Mouse (Mus musculus): ENCODE measurements around the gene Prss56.

Prss56 gene

GRCm38 (mm10) chr1:87184751-87185139, 1.6 kb downstream of the Prss56 start:
- DNase-seq (ENCODE audit: extremely low spot score, low read depth, low spot score), result no peak

DNA sequence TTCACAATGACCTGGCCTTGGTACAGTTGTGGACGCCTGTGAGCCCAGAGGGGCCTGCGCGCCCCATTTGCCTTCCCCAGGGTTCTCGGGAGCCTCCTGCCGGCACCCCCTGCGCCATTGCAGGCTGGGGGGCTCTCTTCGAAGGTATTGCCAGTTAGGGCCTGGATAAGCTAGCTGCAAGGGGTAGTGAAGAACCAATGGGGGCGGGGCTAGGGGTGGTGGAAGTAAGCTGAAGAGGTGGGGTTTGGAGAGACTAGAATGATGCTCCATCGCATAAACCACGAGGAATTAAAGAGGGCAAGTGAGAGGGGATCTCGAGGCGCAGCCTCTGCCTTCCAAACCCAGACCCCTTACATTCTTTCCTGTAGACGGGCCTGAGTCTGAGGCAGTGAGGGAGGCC, 2.4 kb downstream of the Prss56 start:
- DNase-seq (ENCODE audit: extremely low spot score, low read depth, low spot score), result no peak

DNA sequence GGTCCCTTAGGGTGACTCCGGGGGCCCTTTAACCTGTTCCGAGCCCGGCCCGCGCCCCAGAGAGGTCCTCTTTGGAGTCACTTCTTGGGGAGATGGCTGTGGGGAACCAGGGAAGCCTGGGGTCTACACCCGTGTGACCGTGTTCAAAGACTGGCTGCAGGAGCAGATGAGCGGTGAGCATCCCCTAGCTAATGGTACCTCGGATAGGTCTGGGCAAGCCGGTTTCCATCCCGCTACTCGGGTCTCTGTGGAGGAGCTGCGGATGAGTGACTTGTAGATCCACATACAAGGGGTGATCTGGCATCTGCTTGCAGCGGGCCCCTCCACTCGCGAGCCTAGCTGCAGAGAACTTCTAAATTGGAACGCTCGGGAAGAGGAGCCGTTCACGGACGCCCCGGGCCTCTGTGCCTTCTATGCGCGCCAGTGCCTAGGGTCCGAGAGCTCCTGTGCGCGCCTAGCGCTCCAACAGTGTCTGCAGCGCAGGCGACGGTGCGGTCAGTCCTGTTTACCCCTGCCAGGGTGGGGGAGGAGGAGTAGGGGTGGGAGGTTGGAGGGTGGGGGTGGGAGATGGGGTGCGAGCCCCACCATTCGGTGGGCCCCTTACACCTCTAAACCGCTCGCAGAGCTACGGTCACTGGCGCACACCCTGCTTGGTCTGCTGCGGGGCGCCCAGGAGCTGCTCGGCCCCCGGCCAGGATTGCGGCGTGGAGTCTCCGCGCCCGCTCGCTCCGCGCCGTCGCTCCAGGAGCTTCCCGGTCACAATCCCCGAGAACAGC, 3.3 kb downstream of the Prss56 start:
- no peak for DNase-seq (ENCODE audit: extremely low spot score, low read depth, low spot score)

- peak; percentile 46 for DNase-seq (ENCODE audit: extremely low spot score, low read depth, low spot score)
Measured at GRCm38 (mm10) chr1:87187037-87187355, 3.9 kb downstream of the Prss56 start.

- DNase-seq (ENCODE audit: extremely low spot score, low read depth, low spot score), result no peak
Measured at GRCm38 (mm10) chr1:87190429-87190828, 7.3 kb downstream of the Prss56 start, which contains the start of gene Chrnd. TSS of gene Chrnd (plus strand) at chr1:87190607.

DNA sequence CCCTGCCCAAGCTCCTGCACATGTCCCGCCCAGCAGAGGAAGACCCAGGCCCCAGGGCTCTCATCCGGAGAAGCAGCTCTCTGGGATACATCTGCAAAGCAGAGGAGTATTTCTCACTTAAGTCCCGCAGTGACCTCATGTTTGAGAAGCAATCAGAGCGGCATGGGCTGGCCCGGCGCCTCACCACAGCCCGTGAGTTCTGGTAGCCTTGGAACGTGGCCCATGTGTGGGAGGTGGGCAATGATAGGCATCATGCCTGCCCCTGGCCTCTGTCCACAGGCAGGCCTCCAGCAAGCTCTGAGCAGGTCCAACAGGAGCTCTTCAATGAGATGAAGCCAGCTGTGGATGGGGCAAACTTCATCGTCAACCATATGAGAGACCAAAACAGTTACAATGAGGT, 14.2 kb downstream of the Prss56 start:
- no peak for DNase-seq (ENCODE audit: extremely low spot score, low read depth, low spot score)

GRCm38 (mm10) chr1:87198119-87199065, 15.3 kb downstream of the Prss56 start:
- no peak for DNase-seq (ENCODE audit: extremely low spot score, low read depth, low spot score)

GRCm38 (mm10) chr1:87200811-87201210, 17.7 kb downstream of the Prss56 start:
- DNase-seq (ENCODE audit: extremely low spot score, low read depth, low spot score), result no peak

DNA sequence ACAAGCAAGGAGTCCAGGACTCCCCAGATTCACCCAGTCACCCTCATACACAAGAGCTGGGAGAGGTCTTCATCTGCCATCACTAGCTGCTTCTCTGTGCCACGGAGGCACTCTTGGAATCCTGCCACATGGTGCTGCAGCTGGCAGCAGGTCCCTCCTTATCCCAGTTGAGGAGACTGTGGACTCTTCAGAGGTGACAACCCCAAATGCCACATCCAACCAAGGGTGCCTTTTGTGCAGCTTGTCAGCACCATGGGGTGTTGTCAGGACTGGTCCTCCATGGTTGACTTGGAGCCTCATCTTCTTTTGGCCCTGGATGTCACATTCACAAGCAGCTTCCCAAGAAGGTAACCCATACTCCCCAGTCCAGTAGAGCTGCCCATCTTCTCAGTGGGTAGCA, 18.7 kb downstream of the Prss56 start:
- no peak for DNase-seq (ENCODE audit: extremely low spot score, low read depth, low spot score)

- no peak for DNase-seq (ENCODE audit: extremely low spot score, low read depth, low spot score)
Measured at GRCm38 (mm10) chr1:87203779-87204178, 20.7 kb downstream of the Prss56 start.

DNA sequence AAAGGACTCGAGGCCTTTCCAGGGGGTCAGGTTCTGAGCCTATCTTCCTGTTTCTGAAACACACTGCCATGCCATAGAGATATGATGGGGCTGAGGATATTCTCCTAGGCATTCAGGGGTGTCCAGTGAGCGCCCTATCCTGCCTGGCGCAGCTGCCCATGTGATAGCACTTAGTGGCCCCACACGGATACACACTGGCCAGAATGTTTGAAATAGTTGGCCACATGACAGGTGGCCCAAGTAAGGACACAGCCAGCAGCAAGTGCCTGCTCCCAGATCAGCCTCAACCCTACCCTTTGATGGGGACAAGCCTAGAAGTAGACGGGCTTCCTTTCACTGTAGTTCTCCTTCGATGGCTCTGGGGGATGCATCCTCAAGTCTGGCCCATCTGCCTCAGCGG, 21.4 kb downstream of the Prss56 start, which contains the start of gene Chrng:
Gene Chrng, plus strand, starts transcription at position 193 of the 400 bp plus-strand sequence.
- DNase-seq (ENCODE audit: extremely low spot score, low read depth, low spot score), result no peak

- DNase-seq (ENCODE audit: extremely low spot score, low read depth, low spot score), result no peak
Measured at GRCm38 (mm10) chr1:87205038-87205437, 21.9 kb downstream of the Prss56 start.

GRCm38 (mm10) chr1:87205502-87205901, 22.4 kb downstream of the Prss56 start:
- no peak for DNase-seq (ENCODE audit: extremely low spot score, low read depth, low spot score)

- no peak for DNase-seq (ENCODE audit: extremely low spot score, low read depth, low spot score)
Measured at GRCm38 (mm10) chr1:87206339-87206738, 23.2 kb downstream of the Prss56 start.

DNA sequence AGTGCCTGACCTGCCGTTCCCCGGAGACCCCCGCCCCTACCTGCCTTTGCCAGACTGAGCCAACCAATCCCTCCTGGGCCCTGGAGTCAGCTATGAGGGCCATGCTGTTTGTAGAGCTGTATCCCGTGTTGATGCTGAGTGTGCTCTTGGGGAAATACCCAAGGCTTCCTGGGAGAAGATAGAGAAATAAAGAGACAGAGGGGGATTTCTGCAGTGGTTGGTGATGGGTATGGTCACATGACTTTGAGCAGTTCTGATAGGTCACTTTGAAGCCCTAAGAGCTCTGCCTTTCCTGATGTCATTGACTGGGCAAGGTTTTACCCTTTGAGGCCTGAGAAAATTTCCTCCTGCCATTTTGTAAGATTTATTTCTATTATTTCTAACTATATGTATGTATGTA, 28.3 kb downstream of the Prss56 start:
- DNase-seq (ENCODE audit: extremely low spot score, low read depth, low spot score), result no peak

DNA sequence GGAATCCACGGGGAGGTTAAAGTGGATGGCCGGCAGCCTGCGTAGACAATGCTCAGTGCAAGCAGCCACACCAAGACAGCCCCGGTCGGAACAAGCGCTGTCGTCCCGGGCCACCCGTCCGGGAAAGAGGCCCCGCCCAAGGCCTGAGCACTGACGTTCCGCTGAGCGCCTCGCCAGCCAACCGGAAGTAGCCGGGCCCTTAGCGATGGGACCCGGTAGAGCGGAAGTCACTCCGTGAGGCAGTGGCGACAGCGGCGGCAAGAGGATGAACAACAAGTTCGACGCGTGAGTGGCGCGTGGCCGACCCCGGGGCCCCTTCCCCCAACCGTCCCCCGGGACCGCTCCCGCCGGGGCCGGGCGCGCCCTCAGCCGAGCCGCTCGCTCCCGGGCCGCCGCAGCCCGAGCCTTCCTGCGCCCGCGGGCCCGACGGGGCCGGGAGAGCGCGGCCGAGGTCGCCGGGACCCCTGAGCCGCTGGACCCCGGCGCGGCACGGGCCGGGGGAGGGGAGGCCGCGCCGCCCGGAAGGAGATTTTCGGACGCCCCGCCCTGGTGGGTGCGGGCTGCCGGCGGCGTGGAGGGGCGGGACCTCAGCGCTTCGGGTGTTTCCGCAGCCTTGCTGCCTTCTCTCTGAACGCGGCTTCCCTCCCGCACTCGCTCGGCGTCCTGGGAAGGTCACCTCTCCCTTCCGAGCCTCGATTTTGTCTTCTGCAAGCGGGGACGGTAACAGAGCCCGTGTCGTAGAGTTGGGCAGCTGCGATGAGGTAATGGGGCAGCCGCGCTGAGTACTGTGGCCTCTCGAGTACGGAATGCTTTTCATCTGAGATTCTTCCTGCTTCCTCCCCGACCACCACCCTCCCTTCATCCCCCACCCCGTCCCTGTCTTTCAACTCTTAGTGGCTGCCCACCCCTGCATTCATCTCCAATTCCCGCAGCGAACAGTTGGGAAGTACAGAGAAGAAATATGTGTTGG, 30.9 kb downstream of the Prss56 start, which contains the start of gene Eif4e2:
Gene Eif4e2, plus strand, starts transcription at position 180 of the 970 bp plus-strand sequence.
- peak; percentile 76 for DNase-seq (ENCODE audit: extremely low spot score, low read depth, low spot score)

DNA sequence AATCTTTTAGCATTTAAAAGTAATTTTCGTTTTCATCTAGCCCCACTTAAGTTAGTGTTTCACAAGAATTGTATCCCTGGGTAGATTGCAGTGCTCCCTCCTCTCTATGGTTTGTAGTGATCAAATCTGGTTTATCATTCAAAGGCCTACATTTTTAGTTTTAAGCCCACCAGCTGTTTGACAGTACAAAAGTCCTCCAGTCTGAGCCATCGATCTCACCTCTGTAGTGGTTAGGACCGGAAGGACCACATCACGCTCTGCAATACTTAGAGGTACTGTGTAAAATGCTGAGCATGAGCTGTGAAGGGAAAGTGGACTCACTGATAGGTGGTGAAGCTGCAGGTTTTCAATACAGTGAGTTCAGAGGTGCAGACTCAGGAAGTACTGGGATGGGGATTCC, 31.6 kb downstream of the Prss56 start:
- DNase-seq (ENCODE audit: extremely low spot score, low read depth, low spot score), result no peak

DNA sequence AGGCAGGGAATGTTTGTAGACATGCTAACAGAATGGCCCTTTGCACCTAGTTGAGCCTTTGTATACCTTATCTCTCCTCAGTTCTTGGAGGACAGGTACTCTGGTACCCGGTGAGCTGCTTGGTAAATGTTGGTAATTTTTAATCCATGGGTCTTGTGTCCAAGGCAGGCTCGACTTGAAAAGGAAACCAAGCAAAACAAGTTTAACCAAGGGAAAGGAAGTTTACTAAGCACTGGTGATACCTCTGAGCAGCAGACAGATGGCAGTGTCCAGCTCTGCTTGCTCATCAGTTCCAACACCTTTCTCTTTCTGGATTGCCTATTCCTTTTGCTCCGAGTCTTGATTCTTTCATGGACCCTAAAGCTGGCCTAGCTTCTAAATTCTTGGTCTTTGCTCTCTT, 34.8 kb downstream of the Prss56 start:
- DNase-seq (ENCODE audit: extremely low spot score, low read depth, low spot score), result no peak

- DNase-seq (ENCODE audit: extremely low spot score, low read depth, low spot score), result no peak
Measured at GRCm38 (mm10) chr1:87225739-87226138, 42.6 kb downstream of the Prss56 start.

DNA sequence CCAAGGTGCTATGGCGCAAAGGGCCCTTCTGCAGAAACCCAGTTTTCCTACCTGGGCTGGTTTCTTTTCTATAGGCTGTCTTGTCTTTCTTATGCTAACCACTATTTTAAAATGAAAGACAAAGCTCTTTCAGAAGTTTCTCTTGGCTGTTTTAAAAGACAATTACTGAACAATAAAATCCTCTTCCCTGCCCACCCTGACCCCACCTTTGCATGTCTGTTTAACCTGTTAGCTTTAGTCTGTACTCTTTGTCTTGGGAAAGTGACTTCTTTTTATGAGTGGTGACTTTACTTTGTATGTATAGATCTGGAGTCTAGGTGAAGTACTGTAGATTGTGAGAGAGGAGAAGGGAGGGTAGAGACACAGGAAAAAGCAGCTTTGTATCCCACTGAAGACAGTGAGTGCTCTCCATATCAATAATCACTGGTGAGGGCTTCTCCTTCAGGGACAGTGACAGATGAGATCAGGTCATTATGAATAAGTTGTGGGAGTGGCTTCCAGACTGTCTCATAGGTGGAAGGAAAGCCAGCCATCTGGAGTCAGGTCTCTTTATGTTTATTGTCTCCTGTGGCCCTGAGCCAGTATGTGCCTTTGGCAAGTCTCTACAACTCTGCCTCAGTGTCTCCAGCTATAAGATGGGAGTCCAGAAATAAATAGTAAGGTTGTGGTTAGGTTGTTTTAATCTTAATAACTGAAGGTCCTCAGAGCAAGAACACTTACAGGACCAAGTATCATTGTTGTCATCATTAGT, 43.5 kb downstream of the Prss56 start:
- DNase-seq (ENCODE audit: extremely low spot score, low read depth, low spot score), result no peak
